Mouse (Mus musculus) ES-Bruce4 (cell line): ENCODE data around the gene Kdm2b.

Experiments
- CTCF ChIP-seq: IDR thresholded peaks from one replicate; pipeline ENCODE4 v1.8.1; 2011; ENCODE audit warnings: low read depth, low read length
- EP300 ChIP-seq: IDR thresholded peaks from 2 replicates; pipeline ENCODE4 v1.6.1; 2011; ENCODE audit warnings: low read depth, low read length; ENCODE audit not compliant: insufficient read depth
- POLR2A ChIP-seq: IDR thresholded peaks from one replicate; pipeline ENCODE4 v1.8.1; 2011; ENCODE audit warnings: low read length; ENCODE audit not compliant: insufficient read depth

- TF ChIP-seq POLR2A (no peak), EP300 (no peak), CTCF (no peak)
Observed at GRCm38 (mm10) chr5:122908001-122908400, 81.6 kb downstream of the Kdm2b start.
